Mouse (Mus musculus) urinary bladder, postnatal 36 days (tissue): ENCODE results near the gene Gipc1.

Experiments used
- DNase-seq, 2 experiments: peaks; one replicate each; pipeline ENCODE4 v3.0.0; 2022; ENCODE audit warnings: low spot score in 2 of 2, mixed read lengths in 1 of 2

Gipc1 gene

DNA sequence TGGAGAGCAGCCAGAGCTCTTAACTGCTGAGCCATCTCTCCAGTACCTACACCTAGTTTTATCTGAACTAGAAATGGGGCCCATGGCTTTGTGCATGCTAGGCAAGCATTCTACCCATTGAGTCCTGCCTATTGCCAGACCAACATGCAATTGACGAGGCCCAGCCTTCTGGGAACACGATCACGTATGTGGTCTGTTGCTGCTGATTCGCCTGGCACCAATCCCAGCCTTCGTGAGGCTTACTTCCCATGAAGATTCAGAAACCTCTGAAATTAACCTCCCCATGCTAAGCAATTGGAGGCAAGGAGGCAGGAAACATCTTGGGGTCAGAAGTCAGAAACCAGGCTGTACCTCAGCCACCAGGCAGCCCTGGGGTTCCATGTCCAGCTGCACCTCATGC is 28.1 kb downstream of the Gipc1 start:
- DNase-seq: no peak

DNA sequence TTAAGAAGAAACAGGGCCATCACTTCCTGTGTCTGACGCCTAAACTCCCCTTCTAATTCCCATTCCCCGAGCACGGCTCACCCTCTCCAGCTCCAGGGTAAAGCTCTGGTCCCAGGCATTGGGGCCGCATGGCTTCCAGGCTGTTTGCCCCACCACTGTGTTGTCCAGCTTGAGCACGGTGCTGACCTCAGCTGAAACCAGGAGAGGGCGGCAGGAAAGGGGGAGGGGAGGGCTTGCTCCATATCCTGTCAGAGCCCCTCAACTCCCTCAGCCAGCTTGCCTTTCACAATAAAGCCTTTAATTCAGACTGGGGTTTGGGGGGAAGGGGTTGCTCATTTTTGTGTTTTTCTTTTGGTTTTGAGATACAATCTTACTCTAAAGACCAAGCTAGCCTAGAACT is 28.6 kb downstream of the Gipc1 start:
- DNase-seq: no peak

DNA sequence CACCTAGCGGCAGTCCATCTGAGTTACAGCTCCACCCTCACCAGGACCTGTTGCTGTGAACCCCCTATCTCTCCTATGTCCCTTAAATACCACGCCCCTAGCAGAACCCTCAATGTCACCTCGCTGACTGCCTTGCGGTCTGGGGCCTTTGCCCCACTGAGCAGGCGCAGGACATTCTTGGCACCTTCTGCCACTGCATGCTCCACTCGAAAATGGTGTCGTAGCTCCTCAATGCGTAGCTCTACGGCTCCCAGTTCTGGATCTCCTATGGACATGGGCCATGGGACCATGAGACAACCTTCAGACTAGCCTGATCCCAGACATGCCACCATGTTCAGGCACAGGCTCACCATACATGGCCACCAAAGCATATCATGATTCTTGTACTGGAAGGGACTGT is 32.0 kb downstream of the Gipc1 start:
- no peak for DNase-seq

GRCm38 (mm10) chr8:83689264-83689663 is 36.8 kb downstream of the Gipc1 start:
- DNase-seq: no peak

GRCm38 (mm10) chr8:83693609-83694236 is 41.2 kb downstream of the Gipc1 start:
- no peak for DNase-seq

GRCm38 (mm10) chr8:83694369-83695160 is 42.1 kb downstream of the Gipc1 start:
- no peak for DNase-seq

DNA sequence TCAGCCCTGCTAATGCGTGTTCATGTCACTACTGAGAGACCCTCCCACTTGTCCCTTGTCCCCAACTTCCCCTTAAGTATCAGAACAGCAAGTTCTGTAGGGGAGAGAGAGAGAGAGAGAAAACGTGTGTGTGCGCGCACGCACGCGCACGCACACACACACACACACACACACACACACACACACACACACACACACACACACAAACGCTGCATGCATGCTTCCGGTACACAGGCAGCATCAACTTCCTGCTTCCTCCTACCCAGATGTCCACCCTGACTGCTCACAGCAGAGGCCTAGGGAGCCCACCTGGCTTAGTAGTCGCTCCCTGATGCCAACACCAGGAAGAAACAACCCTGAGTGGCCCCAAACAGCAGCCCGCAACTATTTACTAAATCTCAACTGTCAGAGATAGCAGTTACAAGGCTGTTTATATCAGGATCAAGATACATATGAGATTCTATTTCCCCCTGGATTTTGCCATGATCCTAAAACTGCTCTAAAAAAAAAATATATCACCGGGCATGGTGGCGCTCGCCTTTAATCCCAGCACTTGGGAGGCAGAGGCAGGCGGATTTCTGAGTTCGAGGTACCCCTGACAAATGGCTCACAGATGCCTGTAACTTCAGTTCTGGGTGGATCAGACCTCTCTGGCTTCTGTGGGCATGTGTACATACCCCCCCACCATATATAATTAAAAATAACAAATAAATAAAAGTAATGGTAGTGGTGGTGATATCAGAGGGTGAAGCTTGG is 43.1 kb downstream of the Gipc1 start:
- no peak for DNase-seq

DNA sequence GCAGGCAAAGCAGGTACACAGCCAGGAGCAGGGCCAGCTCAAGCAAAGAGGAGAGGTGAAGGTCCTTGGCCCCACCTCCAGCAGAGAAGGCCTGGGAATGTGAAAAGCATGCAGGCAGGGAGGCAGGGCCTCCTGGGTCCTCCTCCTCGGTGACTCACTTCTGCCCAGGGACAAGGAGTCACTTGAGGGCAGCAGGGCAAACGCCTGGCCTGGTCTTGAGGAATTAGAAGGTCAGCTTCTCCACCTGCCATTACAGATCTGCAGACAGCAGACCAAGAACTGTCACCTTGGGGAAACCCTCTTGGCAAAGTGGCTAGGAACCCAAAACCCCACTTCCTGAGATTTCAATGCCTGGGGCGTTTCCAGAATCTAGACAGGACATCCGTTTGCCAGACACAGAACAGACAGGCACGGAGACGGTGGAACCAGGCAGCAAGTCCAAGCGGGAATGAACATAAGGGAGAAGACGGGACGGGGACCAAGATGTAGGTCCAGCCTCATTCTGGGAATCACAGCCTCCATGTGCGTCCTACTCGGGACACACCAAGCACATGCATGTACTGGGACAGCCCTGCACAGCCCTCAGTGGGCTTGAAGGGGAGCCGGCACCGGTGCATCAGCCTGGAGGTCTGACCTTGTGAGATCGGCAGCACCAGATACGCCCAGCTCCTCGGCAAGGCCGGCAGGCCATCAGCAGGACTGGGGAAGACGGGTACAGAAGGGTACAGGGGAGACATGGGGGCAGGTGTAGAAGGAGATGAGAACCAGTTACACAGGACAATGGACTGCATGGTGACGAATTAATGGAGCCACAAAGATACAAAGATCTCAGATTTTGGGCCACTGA is 45.1 kb downstream of the Gipc1 start:
- peak; percentile 52 to 72 for DNase-seq

DNA sequence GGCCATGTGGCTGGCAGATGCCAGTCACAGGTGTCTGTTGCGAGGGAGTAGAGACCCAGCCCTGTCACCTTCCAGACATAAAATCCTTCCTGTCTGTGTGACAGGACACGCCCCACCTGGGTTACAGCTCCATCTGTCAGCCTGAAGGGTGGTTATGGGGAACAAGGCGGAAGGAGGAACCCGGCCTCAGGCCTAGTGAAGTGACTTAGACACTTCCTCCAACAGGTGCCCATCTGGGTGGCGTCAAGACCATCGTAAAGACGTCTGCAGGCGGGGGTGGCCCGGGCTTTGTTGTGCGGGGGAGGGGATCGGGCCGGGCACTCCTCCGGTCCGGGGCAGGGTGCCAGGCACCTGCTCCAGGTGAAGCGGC is 45.8 kb downstream of the Gipc1 start:
- peak; percentile 42 to 43 for DNase-seq

DNA sequence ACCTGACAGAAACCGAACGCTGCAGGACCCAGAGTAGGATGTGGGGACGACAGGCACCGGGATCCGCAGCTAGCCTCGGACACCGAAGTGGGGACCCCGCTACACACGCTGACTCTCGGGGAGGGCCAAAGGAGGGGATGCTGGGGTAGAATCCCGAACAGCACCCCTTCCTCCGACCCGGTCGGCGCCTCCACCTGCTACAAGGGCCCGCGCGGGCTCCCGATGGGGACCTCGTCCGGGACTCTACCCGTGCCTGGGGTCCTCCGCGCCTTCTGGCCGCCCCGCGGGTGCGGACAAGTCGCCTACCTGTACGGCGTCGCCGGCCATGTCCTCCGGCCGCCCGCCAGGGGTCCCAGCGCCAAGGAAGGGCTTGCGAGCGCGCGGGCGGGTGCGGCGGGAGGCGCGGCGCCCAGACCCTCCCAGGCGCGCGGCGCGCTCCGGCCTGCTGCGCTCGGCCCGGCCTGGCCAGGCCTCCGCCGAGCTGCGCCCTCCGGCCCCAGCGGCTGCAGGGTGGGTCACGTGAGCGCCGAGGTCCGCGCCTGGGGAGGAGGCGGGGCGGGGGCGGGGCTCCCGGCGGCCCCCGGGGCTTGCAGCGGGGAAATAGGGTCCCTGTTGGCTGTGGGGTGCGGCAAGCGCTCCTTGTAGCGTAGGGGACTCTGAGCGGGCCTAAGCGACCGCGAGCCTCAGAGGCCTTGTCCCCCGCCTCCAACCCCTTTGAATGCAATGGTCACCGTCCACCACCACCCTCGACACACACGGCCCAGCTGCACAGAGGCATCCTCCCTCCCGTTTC is 46.4 kb downstream of the Gipc1 start, which contains the start of gene Pkn1:
Gene Pkn1, minus strand, starts transcription at position 519 of the 793 bp plus-strand sequence.
- peak; percentile 68 to 82 for DNase-seq

DNA sequence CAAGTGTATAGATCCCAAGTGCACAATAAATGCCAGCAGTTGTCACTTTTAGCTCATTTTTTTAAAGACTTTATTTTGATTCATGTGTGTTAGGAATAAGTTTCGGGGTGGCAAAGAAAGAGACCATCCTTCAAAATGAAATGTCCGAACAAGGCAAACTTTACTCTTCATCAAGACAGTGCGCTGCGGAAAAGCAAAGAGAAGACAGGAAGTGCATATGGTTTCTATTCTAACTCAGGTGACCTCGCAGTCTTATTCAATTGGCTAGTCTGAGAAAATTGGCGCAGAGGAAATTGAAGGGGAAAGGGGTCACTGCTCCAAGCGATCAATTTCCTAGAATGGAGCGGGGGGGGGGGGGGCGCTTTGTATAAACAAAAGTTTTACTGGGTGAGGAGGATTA is 47.1 kb downstream of the Gipc1 start:
- DNase-seq: no peak

DNA sequence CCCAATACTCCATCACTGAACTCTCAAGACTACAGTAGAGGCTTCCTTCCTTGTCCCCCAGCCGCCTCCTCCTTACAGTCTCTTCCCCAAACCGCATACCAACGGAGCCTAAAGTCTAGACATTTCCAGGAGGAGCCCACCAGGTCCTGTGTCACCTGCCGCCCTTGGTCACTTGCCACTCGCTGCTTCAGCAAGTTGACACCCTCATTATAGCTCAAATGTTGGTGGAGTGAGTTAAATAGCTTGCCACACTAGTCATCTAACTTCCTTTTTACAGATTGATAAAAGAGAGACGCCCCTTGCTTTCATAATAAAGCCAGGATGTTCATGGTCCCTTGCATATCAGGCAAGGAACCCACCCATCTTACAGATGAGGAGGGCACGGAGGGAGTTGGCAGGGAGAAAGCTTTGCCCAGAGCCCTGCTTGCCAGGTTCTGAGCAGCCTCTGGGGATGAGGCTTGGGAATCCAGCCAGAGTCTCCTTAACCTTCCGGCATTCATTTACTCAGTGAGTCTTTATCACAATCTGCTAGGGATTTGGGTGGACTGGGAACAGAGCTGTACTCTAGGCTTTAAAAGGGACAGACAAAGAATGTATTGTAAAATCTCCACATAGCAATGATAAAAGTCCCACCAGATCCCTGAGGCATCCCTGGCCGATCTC is 48.1 kb downstream of the Gipc1 start:
- DNase-seq: no peak

DNA sequence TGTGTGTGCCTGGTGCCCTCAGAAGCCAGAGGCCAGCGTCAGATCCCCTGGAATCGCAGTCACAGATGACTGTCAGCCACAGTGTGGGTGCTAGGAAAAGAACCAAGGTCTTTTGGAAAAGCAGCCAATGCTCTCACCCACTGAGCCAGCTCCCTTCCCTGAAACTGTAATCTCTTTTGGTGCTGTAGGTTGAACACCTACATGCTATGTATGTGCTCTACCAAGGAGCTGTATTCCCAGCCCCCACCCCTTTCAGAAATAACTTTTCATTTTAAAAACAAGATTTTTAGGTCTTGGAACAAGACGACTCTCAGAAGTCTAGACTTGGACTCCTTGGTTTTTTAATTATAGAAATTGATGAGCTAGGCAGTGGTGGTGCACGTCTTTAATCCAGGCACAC is 50.9 kb downstream of the Gipc1 start:
- no peak for DNase-seq

- DNase-seq: no peak
Observed at GRCm38 (mm10) chr8:83706411-83706810, 53.9 kb downstream of the Gipc1 start.

- no peak for DNase-seq
Observed at GRCm38 (mm10) chr8:83707554-83707953, 55.1 kb downstream of the Gipc1 start.
